Mouse (Mus musculus) Patski (cell line): ENCODE results near the gene Cdh1. TPM values are rescaled to one million over a fixed set of nuclear protein-coding genes. Genes with fewer than 3 reads are reported as not detected.

ENCODE experiments used
- ATAC-seq: fragments of 100-300 bp; one replicate; pipeline ENCODE4 v1.8.0; 2021
- CTCF ChIA-PET: fragments of 350-600 bp; sonication (Branson Sonifier 250); formaldehyde crosslinking; loops from one replicate; lab custom pipeline; 2022; ENCODE audit warnings: inconsistent platforms; lab: Charles Lee
- POLR2A ChIA-PET: fragments of 350-600 bp; sonication (Branson Sonifier 250); formaldehyde crosslinking; loops from one replicate; lab custom pipeline; 2022; ENCODE audit warnings: antibody characterized with exemption, inconsistent platforms; lab: Charles Lee
- DNase-seq: peaks from one replicate; pipeline ENCODE4 v3.0.0-alpha.2; 2011; ENCODE audit warnings: low read depth, low spot score
- H3K27me3 ChIP-seq: fragments of 371-371 bp; one replicate; pipeline ENCODE4 v1.5.1; 2021
- CTCF ChIP-seq: fragments of 100-300 bp; IDR thresholded peaks from one replicate; pipeline ENCODE4 v1.5.1; 2021
- in situ Hi-C: fragments of 300-500 bp; cut with MboI; formaldehyde crosslinking; loops from 3 replicates; pipeline ENCODE4 v1.11.1; 2018; ENCODE audit warnings: low pct_unique_long_range_greater_than_20kb, mixed read lengths
- polyA plus RNA-seq: library from polyadenylated mRNA; unstranded; gene quantifications from one replicate; pipeline ENCODE4 v1.2.3, GENCODE M21; 2021

Gene Cdh1
- polyA plus RNA-seq, 1 experiment from 2014 or later, result 8.0 TPM

- ChIA-PET POLR2A (no interaction called here), CTCF (no interaction called here)
- no peaks in the 10 kb centered on the region for H3K27me3 ChIP-seq
- no peak for TF ChIP-seq CTCF
- no peak for ATAC-seq
- DNase-seq, result no peak
- in situ Hi-C loops, result no loop called here
Measured at GRCm38 (mm10) chr8:106612047-106612446, 8.9 kb downstream of the Cdh1 start.

DNA sequence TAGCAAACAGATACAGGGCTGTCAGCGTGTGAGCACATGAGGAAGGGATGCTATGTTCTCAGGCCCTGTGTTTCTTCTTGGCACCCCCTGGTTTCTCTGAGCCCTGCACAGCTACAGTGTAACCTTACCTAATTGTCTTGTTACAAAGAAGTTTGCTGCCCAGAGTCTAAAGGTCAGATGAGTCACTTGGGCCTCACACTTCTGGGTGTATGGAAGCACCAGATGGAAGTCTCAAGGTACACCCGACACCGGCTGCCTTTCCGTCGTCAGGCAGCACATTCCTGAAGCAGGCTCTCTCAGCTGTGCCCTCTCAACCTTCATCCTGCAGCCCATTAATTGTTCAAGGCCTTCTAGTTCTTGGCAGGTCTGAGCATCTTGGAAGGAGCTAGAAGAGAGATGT lies 11.6 kb downstream of the Cdh1 start:
- ATAC-seq, result no peak
- no peak for TF ChIP-seq CTCF
- H3K27me3 ChIP-seq, result no peaks in the 10 kb centered on the region
- in situ Hi-C loops, result no loop called here
- ChIA-PET CTCF (interaction anchor here (0.7 to 2.1 kb wide), 2 partner anchors 45 to 54 kb away, joined by 3 to 5 read pairs; no protein-coding TSS in a partner anchor), POLR2A (interaction anchor here (0.6 kb wide), 1 partner anchor 30 kb away, joined by 3 read pairs; no protein-coding TSS in a partner anchor)
- no peak for DNase-seq

DNA sequence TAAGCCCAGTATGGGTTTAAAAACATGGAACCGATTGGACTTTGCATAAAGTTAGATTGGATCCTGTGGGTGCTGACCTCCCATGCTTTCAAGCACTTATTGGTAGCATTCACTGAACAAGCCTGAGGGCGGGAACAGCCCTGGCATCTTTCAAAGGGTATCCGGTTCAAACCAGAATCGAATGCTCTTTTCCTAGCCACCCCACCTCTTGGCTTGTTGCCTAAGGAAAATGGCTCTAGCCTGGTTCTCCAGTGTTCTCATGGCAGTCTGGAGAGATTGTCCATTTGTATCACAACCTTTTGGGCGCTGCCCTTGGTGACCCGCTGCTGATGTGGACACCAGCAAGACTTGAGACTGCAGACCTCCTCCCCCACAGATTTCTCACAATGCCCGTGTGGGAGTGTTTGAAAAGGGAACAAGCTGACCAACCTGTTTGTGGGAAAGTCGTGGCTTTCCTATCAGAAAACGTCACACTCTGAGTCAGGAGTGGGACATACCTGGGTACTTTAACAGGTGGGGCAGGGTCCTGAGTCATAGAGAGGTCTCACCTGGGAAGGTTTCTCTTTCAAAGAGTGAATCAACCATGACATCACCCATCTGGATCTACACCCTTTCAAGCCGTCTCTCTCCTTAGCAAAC lies 12.6 kb downstream of the Cdh1 start:
- DNase-seq (no peak), ATAC-seq (no peak)
- in situ Hi-C loops, result no loop called here
- ChIA-PET POLR2A (interaction anchor here (0.8 to 1.0 kb wide), 2 partner anchors 31 to 38 kb away, joined by 3 to 5 read pairs; no protein-coding TSS in a partner anchor), CTCF (interaction anchor here (2.1 kb wide), 1 partner anchor 55 kb away, joined by 5 read pairs; no protein-coding TSS in a partner anchor)
- no peak for TF ChIP-seq CTCF
- H3K27me3 ChIP-seq, result no peaks in the 10 kb centered on the region

- CTCF ChIA-PET, result interaction anchor here (2.1 kb wide), 1 partner anchor 8 kb away, joined by 7 read pairs; no protein-coding TSS in a partner anchor
- no peak for ATAC-seq
- no peak for TF ChIP-seq CTCF
- POLR2A ChIA-PET, result interaction anchor here (1.0 kb wide), 1 partner anchor 32 kb away, joined by 3 read pairs; no protein-coding TSS in a partner anchor
- H3K27me3 ChIP-seq, result no peaks in the 10 kb centered on the region
- no peak for DNase-seq
- in situ Hi-C loops, result no loop called here
Measured at GRCm38 (mm10) chr8:106616679-106617078, 13.5 kb downstream of the Cdh1 start.

DNA sequence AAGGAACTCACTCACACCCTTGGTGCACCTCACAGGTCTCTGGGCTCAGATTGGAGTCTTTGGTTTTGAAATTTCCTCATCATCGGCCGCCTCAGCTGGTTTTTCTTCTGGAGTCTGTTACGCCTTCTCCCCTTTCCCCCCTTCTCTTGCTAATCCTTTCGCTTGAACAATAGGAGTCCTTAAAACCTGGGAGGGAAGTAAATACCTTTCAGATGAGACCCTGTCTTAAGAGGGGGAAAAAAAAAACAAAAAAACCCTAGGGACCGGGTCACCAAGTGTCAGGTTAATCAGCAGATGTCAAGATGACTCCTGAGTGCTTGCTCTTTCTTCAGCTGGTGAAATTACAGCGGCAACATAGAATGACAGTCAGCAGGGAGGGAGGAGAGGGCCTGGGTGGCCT lies 14.0 kb downstream of the Cdh1 start:
- ATAC-seq, result no peak
- no peak for TF ChIP-seq CTCF
- no peaks in the 10 kb centered on the region for H3K27me3 ChIP-seq
- ChIA-PET POLR2A (no interaction called here), CTCF (interaction anchor here (1.6 to 2.1 kb wide), 2 partner anchors 9 to 16 kb away, joined by 4 to 7 read pairs; no protein-coding TSS in a partner anchor)
- no peak for DNase-seq
- in situ Hi-C loops, result no loop called here

GRCm38 (mm10) chr8:106617865-106618264 lies 14.7 kb downstream of the Cdh1 start:
- in situ Hi-C loops, result no loop called here
- ATAC-seq, result no peak
- no peaks in the 10 kb centered on the region for H3K27me3 ChIP-seq
- CTCF ChIA-PET, result interaction anchor here (0.8 to 2.1 kb wide), 3 partner anchors 10 to 16 kb away, joined by 3 to 7 read pairs (median 4); no protein-coding TSS in a partner anchor
- POLR2A ChIA-PET, result no interaction called here
- no peak for DNase-seq
- no peak for TF ChIP-seq CTCF

GRCm38 (mm10) chr8:106618324-106618723 lies 15.2 kb downstream of the Cdh1 start:
- no peaks in the 10 kb centered on the region for H3K27me3 ChIP-seq
- no peak for ATAC-seq
- CTCF ChIA-PET, result interaction anchor here (0.8 to 2.1 kb wide), 3 partner anchors 10 to 17 kb away, joined by 3 to 7 read pairs (median 4); no protein-coding TSS in a partner anchor
- no peak for TF ChIP-seq CTCF
- in situ Hi-C loops, result no loop called here
- no peak for DNase-seq
- POLR2A ChIA-PET, result no interaction called here

DNA sequence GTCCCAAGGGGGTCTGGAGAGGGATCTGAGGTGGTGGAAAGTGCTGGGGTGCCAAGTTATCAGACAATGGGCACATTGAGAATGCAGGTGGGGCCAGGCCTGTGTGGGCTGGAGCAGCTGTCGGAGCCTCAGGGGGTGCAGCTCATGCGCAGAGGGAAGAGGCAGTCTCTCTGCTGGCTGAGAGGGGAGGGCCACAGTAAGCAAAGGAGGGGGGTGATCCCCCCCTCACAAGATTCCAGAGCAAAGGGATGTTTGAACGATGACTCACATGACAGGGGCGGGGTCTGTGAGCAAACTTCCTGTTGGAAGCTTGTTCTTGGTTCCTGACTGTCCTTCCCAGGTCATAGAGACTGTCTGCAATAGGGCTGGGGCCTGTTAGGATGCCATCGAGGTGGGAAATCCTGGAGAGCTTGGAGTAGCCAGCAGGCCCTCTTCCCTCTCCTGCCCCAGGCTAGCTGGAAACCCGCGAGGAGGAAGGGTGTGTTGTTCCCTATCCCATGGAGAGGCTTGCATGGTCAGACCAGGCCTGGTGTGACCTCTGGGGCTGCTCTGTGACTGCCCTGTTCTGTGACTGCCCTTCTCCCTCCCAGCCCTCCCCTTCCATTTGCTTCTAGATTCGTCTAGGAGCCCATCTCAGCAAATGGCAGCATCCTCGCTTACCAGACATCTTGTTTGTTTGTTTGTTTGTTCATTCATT lies 16.5 kb downstream of the Cdh1 start:
- H3K27me3 ChIP-seq, result no peaks in the 10 kb centered on the region
- TF ChIP-seq CTCF, result no peak
- in situ Hi-C loops, result no loop called here
- ATAC-seq (peak; percentile 60), DNase-seq (peak; percentile 59)
- ChIA-PET POLR2A (interaction anchor here (0.6 to 1.3 kb wide), 3 partner anchors 11 to 166 kb away, joined by 3 to 8 read pairs (median 3); no protein-coding TSS in a partner anchor), CTCF (interaction anchor here (1.5 kb wide), 1 partner anchor 22 kb away, joined by 4 read pairs; no protein-coding TSS in a partner anchor)

GRCm38 (mm10) chr8:106620488-106620887 lies 17.3 kb downstream of the Cdh1 start:
- POLR2A ChIA-PET, result interaction anchor here (0.9 kb wide), 1 partner anchor 12 kb away, joined by 3 read pairs; no protein-coding TSS in a partner anchor
- H3K27me3 ChIP-seq, result no peaks in the 10 kb centered on the region
- no peak for TF ChIP-seq CTCF
- CTCF ChIA-PET, result interaction anchor here (1.5 kb wide), 1 partner anchor 21 kb away, joined by 4 read pairs; no protein-coding TSS in a partner anchor
- in situ Hi-C loops, result no loop called here
- ATAC-seq (no peak), DNase-seq (no peak)

DNA sequence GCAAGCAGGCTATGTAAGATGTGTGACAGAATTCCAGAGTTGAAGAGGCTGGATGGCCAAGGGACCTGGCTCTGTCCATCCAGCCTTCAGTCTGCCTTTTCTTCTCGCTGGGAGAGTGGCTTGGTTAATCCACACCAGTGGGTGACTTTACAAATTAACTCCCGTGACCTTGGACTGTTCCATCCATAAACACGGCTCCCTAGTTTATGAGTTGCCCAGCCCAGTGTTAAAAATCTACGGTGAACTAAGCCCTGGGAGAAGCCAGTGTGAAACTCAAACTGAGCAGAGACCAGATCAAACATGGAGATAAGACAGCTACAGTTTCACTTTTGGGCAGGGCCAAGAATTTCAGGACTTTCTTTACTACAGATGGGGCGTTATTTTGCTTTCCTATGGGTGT lies 19.9 kb downstream of the Cdh1 start:
- in situ Hi-C loops, result no loop called here
- H3K27me3 ChIP-seq, result no peaks in the 10 kb centered on the region
- POLR2A ChIA-PET, result interaction anchor here (0.6 to 1.0 kb wide), 3 partner anchors 21 to 459 kb away, joined by 4 to 5 read pairs (median 4); no protein-coding TSS in a partner anchor
- ATAC-seq (peak; percentile 29), DNase-seq (peak; percentile 35)
- no peak for TF ChIP-seq CTCF
- CTCF ChIA-PET, result interaction anchor here (1.0 to 1.5 kb wide), 3 partner anchors 20 to 59 kb away, joined by 3 to 5 read pairs (median 4); partner anchors contain the start of gene Cdh1
